Mouse (Mus musculus): ENCODE measurements at regions not wholly inside any gene's neighbourhood (a gene's known extent, or its start where the extent isn't known, plus 50 kb on each side); places are given as distances from the start of the nearest gene placed in this dataset.

GRCm38 (mm10) chr2:147690506-147691208, 328.9 kb downstream of the Pax1 start:
- no peak overlapping the region for H3K9ac ChIP-seq
- H3K36me3 ChIP-seq, result no peaks in the 10 kb centered on the region
- 43% methylated on average over 15 of the region's 15 CpGs for WGBS
- H3K4me2 ChIP-seq (replicated peaks), result no peak overlapping the region
- peaks cover 3% of the 10 kb centered on the region; the same call in 1 of the 2 replicates for H3K27me3 ChIP-seq
- no peak overlapping the region for H3K27ac ChIP-seq (replicated peaks)
- no peaks in the 10 kb centered on the region for H3K4me1 ChIP-seq
- no peak for ATAC-seq (ENCODE audit: insufficient number of reproducible peaks, low FRiP score, low TSS enrichment, low read depth)
- H3K4me3 ChIP-seq (replicated peaks), result no peak overlapping the region
- no peaks in the 10 kb centered on the region for H3K9me3 ChIP-seq (replicated peaks)

DNA sequence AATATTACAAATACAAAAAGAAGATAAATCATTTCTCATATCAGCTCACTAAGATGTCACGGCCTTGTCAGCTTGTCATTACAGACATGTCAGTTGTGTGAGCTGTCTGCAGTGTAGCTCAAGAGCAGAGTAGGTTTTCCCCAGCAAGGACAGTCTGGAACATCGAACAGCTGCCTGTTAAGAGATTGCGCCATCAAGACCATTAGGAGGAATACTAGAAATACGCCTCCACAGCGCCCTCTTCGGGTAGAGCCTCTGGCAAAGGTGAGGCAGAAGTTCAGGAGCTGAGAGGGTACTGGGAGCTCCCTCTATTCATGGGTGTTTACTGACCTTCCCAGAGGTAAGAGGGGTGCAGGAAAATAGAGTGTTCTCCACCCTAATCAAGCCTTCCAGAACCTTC, 327.0 kb downstream of the Pax1 start:
- H3K9me3 ChIP-seq (replicated peaks), result no peaks in the 10 kb centered on the region
- H3K27me3 ChIP-seq, result peaks cover 6% of the 10 kb centered on the region; the same call in 1 of the 2 replicates
- no peak for ATAC-seq (ENCODE audit: insufficient number of reproducible peaks, low FRiP score, low TSS enrichment, low read depth)
- no peak overlapping the region for H3K4me2 ChIP-seq (replicated peaks)
- H3K4me3 ChIP-seq (replicated peaks), result no peak overlapping the region
- WGBS, result 25% methylated on average over 6 of the region's 6 CpGs
- H3K4me1 ChIP-seq, result no peaks in the 10 kb centered on the region
- H3K36me3 ChIP-seq, result no peaks in the 10 kb centered on the region
- no peak overlapping the region for H3K27ac ChIP-seq (replicated peaks)
- no peak overlapping the region for H3K9ac ChIP-seq

DNA sequence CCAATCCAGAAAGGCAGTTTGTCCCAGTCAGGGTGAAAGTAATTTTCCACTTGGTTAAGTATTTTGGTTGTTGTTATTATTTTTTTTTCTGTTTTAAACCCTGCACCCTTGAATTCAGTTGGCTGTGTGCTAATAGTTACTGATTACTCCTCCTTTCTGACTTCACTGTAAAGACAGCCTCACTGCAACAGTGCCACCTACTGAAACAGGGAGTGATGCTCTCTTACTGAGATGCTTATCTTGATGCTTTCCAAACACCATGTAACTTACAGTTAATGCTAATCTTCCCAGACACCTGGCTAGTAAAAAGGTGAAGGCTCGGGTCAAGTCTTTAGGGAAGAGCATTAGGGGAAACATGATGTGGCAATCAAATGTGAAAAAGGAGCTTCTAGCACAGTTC, 294.9 kb downstream of the Pax1 start:
- 11% methylated on average over 1 of the region's 1 CpGs for WGBS
- H3K27me3 ChIP-seq, result no peaks in the 10 kb centered on the region
- no peaks in the 10 kb centered on the region for H3K4me1 ChIP-seq
- no peaks in the 10 kb centered on the region for H3K36me3 ChIP-seq
- ATAC-seq (ENCODE audit: insufficient number of reproducible peaks, low FRiP score, low TSS enrichment, low read depth), result no peak
- H3K4me2 ChIP-seq (replicated peaks), result no peak overlapping the region
- no peaks in the 10 kb centered on the region for H3K9me3 ChIP-seq (replicated peaks)
- no peak overlapping the region for H3K27ac ChIP-seq (replicated peaks)
- no peak overlapping the region for H3K9ac ChIP-seq
- no peak overlapping the region for H3K4me3 ChIP-seq (replicated peaks)

- Histone ChIP-seq H3K27me3 (no peaks in the 10 kb centered on the region), H3K9me3 (replicated peaks) (no peaks in the 10 kb centered on the region), H3K4me1 (no peaks in the 10 kb centered on the region), H3K9ac (no peak overlapping the region), H3K27ac (replicated peaks) (no peak overlapping the region), H3K4me3 (replicated peaks) (no peak overlapping the region), H3K36me3 (no peaks in the 10 kb centered on the region), H3K4me2 (replicated peaks) (no peak overlapping the region)
- no peak for ATAC-seq (ENCODE audit: insufficient number of reproducible peaks, low FRiP score, low TSS enrichment, low read depth)
- WGBS, result 57% methylated on average over 3 of the region's 3 CpGs
Measured at GRCm38 (mm10) chr2:147650229-147650628, 288.5 kb downstream of the Pax1 start.

- no peak overlapping the region for H3K9ac ChIP-seq
- H3K36me3 ChIP-seq, result no peaks in the 10 kb centered on the region
- no peak overlapping the region for H3K27ac ChIP-seq (replicated peaks)
- ATAC-seq (ENCODE audit: insufficient number of reproducible peaks, low FRiP score, low TSS enrichment, low read depth), result no peak
- no peaks in the 10 kb centered on the region for H3K27me3 ChIP-seq
- H3K4me3 ChIP-seq (replicated peaks), result no peak overlapping the region
- no peaks in the 10 kb centered on the region for H3K4me1 ChIP-seq
- 60% methylated on average over 8 of the region's 8 CpGs for WGBS
- no peak overlapping the region for H3K4me2 ChIP-seq (replicated peaks)
- H3K9me3 ChIP-seq (replicated peaks), result no peaks in the 10 kb centered on the region
Measured at GRCm38 (mm10) chr2:147647972-147648371, 286.2 kb downstream of the Pax1 start.

- Histone ChIP-seq H3K27me3 (no peaks in the 10 kb centered on the region), H3K9me3 (replicated peaks) (no peaks in the 10 kb centered on the region), H3K36me3 (no peaks in the 10 kb centered on the region), H3K9ac (no peak overlapping the region), H3K4me1 (no peaks in the 10 kb centered on the region), H3K4me2 (replicated peaks) (no peak overlapping the region), H3K4me3 (replicated peaks) (no peak overlapping the region), H3K27ac (replicated peaks) (no peak overlapping the region)
- no peak for ATAC-seq (ENCODE audit: insufficient number of reproducible peaks, low FRiP score, low TSS enrichment, low read depth)
- 62% methylated on average over 4 of the region's 4 CpGs for WGBS
Measured at GRCm38 (mm10) chr2:147647506-147647905, 285.8 kb downstream of the Pax1 start.

DNA sequence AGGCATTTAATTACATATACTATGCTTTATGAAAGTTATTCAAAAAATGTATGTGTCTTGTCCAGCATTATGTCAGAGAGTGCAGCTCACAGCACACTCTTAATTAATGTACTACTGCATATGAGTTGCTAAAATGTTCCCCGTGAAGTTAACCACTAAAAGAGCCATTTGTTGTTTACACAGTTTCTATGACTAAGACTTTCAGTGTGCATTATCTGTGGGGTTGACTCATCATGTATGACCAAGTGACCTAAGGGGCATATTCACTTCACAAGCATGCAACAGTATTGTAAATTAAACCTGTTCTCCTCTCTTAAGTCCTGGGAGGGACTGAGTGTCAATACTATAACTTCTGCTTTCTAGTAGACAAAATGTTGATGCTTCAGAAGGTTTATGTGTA, 276.2 kb downstream of the Pax1 start:
- no peak overlapping the region for H3K4me3 ChIP-seq (replicated peaks)
- WGBS, result 59% methylated on average over 1 of the region's 1 CpGs
- no peaks in the 10 kb centered on the region for H3K9me3 ChIP-seq (replicated peaks)
- peaks cover 5% of the 10 kb centered on the region; the same call in 1 of the 2 replicates for H3K4me1 ChIP-seq
- no peaks in the 10 kb centered on the region for H3K36me3 ChIP-seq
- ATAC-seq (ENCODE audit: insufficient number of reproducible peaks, low FRiP score, low TSS enrichment, low read depth), result no peak
- no peak overlapping the region for H3K9ac ChIP-seq
- H3K4me2 ChIP-seq (replicated peaks), result no peak overlapping the region
- H3K27me3 ChIP-seq, result no peaks in the 10 kb centered on the region
- H3K27ac ChIP-seq (replicated peaks), result no peak overlapping the region

GRCm38 (mm10) chr2:147632737-147633136, 271.0 kb downstream of the Pax1 start:
- no peaks in the 10 kb centered on the region for H3K36me3 ChIP-seq
- H3K27me3 ChIP-seq, result no peaks in the 10 kb centered on the region
- WGBS, result 24% methylated on average over 6 of the region's 6 CpGs
- H3K9ac ChIP-seq, result no peak overlapping the region
- peaks cover 12% of the 10 kb centered on the region; the same call in 1 of the 2 replicates for H3K4me1 ChIP-seq
- H3K27ac ChIP-seq (replicated peaks), result no peak overlapping the region
- H3K9me3 ChIP-seq (replicated peaks), result no peaks in the 10 kb centered on the region
- no peak; the same call in 1 of the 2 replicates for ATAC-seq (ENCODE audit: insufficient number of reproducible peaks, low FRiP score, low TSS enrichment, low read depth)
- no peak overlapping the region for H3K4me3 ChIP-seq (replicated peaks)
- no peak overlapping the region for H3K4me2 ChIP-seq (replicated peaks)

DNA sequence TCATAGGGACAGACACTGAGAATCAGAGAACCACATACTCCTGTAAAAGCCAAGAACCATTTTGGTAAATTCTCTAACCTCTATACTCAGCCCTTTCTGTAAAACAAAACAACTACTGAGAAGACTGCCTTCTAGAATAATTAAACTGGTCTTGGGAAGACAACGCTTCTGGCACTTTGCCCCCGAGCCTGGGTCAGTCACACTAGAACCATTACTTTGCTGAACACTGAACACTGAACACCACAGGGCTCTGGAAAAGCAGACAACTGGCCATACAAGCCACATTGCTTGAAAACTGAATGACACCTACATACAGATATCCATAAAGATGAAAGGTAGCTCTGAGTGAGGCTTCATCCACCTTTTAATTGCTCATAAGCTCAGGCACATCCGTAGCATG, 268.0 kb downstream of the Pax1 start:
- Histone ChIP-seq H3K36me3 (no peaks in the 10 kb centered on the region), H3K4me1 (peaks cover 12% of the 10 kb centered on the region; the same call in 1 of the 2 replicates), H3K27ac (replicated peaks) (no peak overlapping the region), H3K4me3 (replicated peaks) (no peak overlapping the region), H3K9me3 (replicated peaks) (no peaks in the 10 kb centered on the region), H3K4me2 (replicated peaks) (no peak overlapping the region), H3K27me3 (no peaks in the 10 kb centered on the region), H3K9ac (no peak overlapping the region)
- no peak for ATAC-seq (ENCODE audit: insufficient number of reproducible peaks, low FRiP score, low TSS enrichment, low read depth)
- WGBS, result 44% methylated on average over 3 of the region's 3 CpGs

GRCm38 (mm10) chr2:147627096-147627495, 265.4 kb downstream of the Pax1 start:
- no peak overlapping the region for H3K9ac ChIP-seq
- H3K4me1 ChIP-seq, result no peaks in the 10 kb centered on the region
- no peak overlapping the region for H3K4me3 ChIP-seq (replicated peaks)
- H3K4me2 ChIP-seq (replicated peaks), result no peak overlapping the region
- no peaks in the 10 kb centered on the region for H3K27me3 ChIP-seq
- WGBS, result 38% methylated on average over 5 of the region's 5 CpGs
- no peaks in the 10 kb centered on the region for H3K9me3 ChIP-seq (replicated peaks)
- no peak overlapping the region for H3K27ac ChIP-seq (replicated peaks)
- H3K36me3 ChIP-seq, result no peaks in the 10 kb centered on the region
- ATAC-seq (ENCODE audit: insufficient number of reproducible peaks, low FRiP score, low TSS enrichment, low read depth), result no peak

GRCm38 (mm10) chr2:147623116-147623515, 261.4 kb downstream of the Pax1 start:
- Histone ChIP-seq H3K27me3 (no peaks in the 10 kb centered on the region), H3K9me3 (replicated peaks) (no peaks in the 10 kb centered on the region), H3K27ac (replicated peaks) (no peak overlapping the region), H3K4me2 (replicated peaks) (no peak overlapping the region), H3K4me3 (replicated peaks) (no peak overlapping the region), H3K36me3 (no peaks in the 10 kb centered on the region), H3K4me1 (no peaks in the 10 kb centered on the region; the same call in 1 of the 2 replicates), H3K9ac (no peak overlapping the region)
- no peak for ATAC-seq (ENCODE audit: insufficient number of reproducible peaks, low FRiP score, low TSS enrichment, low read depth)
- 70% methylated on average over 4 of the region's 4 CpGs for WGBS

- no peaks in the 10 kb centered on the region for H3K9me3 ChIP-seq (replicated peaks)
- 28% methylated on average over 10 of the region's 10 CpGs for WGBS
- peak overlapping the region; percentile 28 for H3K4me2 ChIP-seq (replicated peaks)
- peaks cover 6% of the 10 kb centered on the region; the same call in 1 of the 2 replicates for H3K4me1 ChIP-seq
- H3K27ac ChIP-seq (replicated peaks), result no peak overlapping the region
- peak; percentile 47; the same call in 1 of the 2 replicates for ATAC-seq (ENCODE audit: insufficient number of reproducible peaks, low FRiP score, low TSS enrichment, low read depth)
- no peaks in the 10 kb centered on the region for H3K27me3 ChIP-seq
- H3K4me3 ChIP-seq (replicated peaks), result no peak overlapping the region
- no peaks in the 10 kb centered on the region for H3K36me3 ChIP-seq
- no peak overlapping the region for H3K9ac ChIP-seq
Measured at GRCm38 (mm10) chr2:147617849-147618248, 256.1 kb downstream of the Pax1 start.

Measured in embryonic facial prominence, embryonic 15.5 days (tissue).